In genomic region chrX:162642402-162643090, GRCm38 (mm10) we compare ENCODE assay signal across 8 mouse cellular contexts. TPM values are rescaled to one million over a fixed set of nuclear protein-coding genes. Genes with fewer than 3 reads are reported as not detected.
DNase-seq lines count a peak whose midpoint lies in the region; ATAC-seq and TF ChIP-seq lines count a peak whose summit lies in the region.

No protein-coding gene starts in this region.

- WGBS in kidney, adult 2 months, result 39% methylated on average over 11 of the region's 11 CpGs
- WGBS in embryonic facial prominence, embryonic 10.5 days, result 49% methylated on average over 11 of the region's 11 CpGs
- WGBS in hindbrain, embryonic 16.5 days, result 45% methylated on average over 11 of the region's 11 CpGs
- WGBS in midbrain, embryonic 10.5 days, result 54% methylated on average over 11 of the region's 11 CpGs
- WGBS in thymus, adult 2 months, result 65% methylated on average over 10 of the region's 11 CpGs

- peak overlapping the region; percentile 37 for H3K4me3 ChIP-seq in kidney, adult 2 months (ENCODE audit: insufficient read depth, low read depth, low read length)
- H3K4me3 ChIP-seq in embryonic facial prominence, embryonic 10.5 days, result peak overlapping the region; percentile 65
- H3K4me3 ChIP-seq in hindbrain, embryonic 16.5 days (ENCODE audit: low read length), result peak overlapping the region; percentile 62
- peak overlapping the region; percentile 62 for H3K4me3 ChIP-seq in midbrain, embryonic 10.5 days
- no peak overlapping the region for H3K4me3 ChIP-seq in thymus, adult 2 months (ENCODE audit: control insufficient read depth, insufficient read depth, low read length)

- peak overlapping the region; percentile 69 for H3K9ac ChIP-seq in hindbrain, embryonic 16.5 days (ENCODE audit: low read depth, low read length)

- TF ChIP-seq CTCF in kidney, adult 2 months (conservative IDR thresholded peaks at IDR 0.05; ENCODE audit: insufficient read depth, insufficient read length, low read depth, low read length), result no peak
- no peak for TF ChIP-seq CTCF in thymus, adult 2 months (IDR thresholded peaks at IDR 0.05; ENCODE audit: borderline replicate concordance, control insufficient read depth, extremely low read depth, insufficient read depth, low read length, poor library complexity)

- no peaks in the 10 kb centered on the region for H3K4me1 ChIP-seq in kidney, adult 2 months (ENCODE audit: control insufficient read depth, insufficient read depth, low read length)
- H3K4me1 ChIP-seq in embryonic facial prominence, embryonic 10.5 days, result no peaks in the 10 kb centered on the region
- H3K4me1 ChIP-seq in hindbrain, embryonic 16.5 days (ENCODE audit: control insufficient read depth, insufficient read depth, low read depth, low read length), result no peaks in the 10 kb centered on the region
- H3K4me1 ChIP-seq in midbrain, embryonic 10.5 days, result no peaks in the 10 kb centered on the region
- peaks cover 4% of the 10 kb centered on the region for H3K4me1 ChIP-seq in thymus, adult 2 months (replicated peaks; ENCODE audit: control insufficient read depth, insufficient read depth, low read length)

- peak; percentile 44 for ATAC-seq in hindbrain, embryonic 16.5 days

- peak overlapping the region; percentile 69 for H3K4me2 ChIP-seq in hindbrain, embryonic 16.5 days (ENCODE audit: low read length)

- no peaks in the 10 kb centered on the region for H3K27me3 ChIP-seq in kidney, adult 2 months (replicated peaks; ENCODE audit: control insufficient read depth, insufficient read depth, low read length)
- H3K27me3 ChIP-seq in embryonic facial prominence, embryonic 10.5 days (replicated peaks; ENCODE audit: low read depth, poor library complexity, severe bottlenecking), result peaks cover 78% of the 10 kb centered on the region
- H3K27me3 ChIP-seq in hindbrain, embryonic 16.5 days (replicated peaks; ENCODE audit: control insufficient read depth, insufficient read depth, low read length), result peaks cover 4% of the 10 kb centered on the region; the same call in 1 of the 2 replicates
- H3K27me3 ChIP-seq in midbrain, embryonic 10.5 days (ENCODE audit: low read depth, poor library complexity, severe bottlenecking), result peaks cover 85% of the 10 kb centered on the region
- H3K27me3 ChIP-seq in thymus, adult 2 months (ENCODE audit: control insufficient read depth, insufficient read depth, low read length), result no peaks in the 10 kb centered on the region; the same call in 1 of the 2 replicates

- DNase-seq in kidney, adult 2 months, result peak; percentile 8
- DNase-seq in kidney, postnatal 14 days, result no peak
- DNase-seq in embryonic facial prominence, embryonic 10.5 days (ENCODE audit: low spot score), result no peak
- no peak for DNase-seq in midbrain, embryonic 10.5 days (ENCODE audit: low spot score)
- no peak for DNase-seq in urinary bladder, adult 2 months (ENCODE audit: low spot score)
- no peak for DNase-seq in thymus, adult 2 months
- DNase-seq in MN1 (ENCODE audit: low spot score), result no peak

- TF ChIP-seq POLR2A in kidney, adult 2 months (IDR thresholded peaks at IDR 0.05; ENCODE audit: low read depth, low read length), result no peak
- no peak for TF ChIP-seq POLR2A in thymus, adult 2 months (IDR thresholded peaks at IDR 0.05; ENCODE audit: control insufficient read depth, extremely low read depth, insufficient read depth, low read length, poor library complexity)

- no peaks in the 10 kb centered on the region for H3K9me3 ChIP-seq in embryonic facial prominence, embryonic 10.5 days
- no peaks in the 10 kb centered on the region for H3K9me3 ChIP-seq in hindbrain, embryonic 16.5 days (ENCODE audit: control insufficient read depth, low read length)
- H3K9me3 ChIP-seq in midbrain, embryonic 10.5 days (replicated peaks), result no peaks in the 10 kb centered on the region

- no peaks in the 10 kb centered on the region for H3K36me3 ChIP-seq in kidney, adult 2 months (ENCODE audit: control insufficient read depth, insufficient read depth, low read length)
- no peaks in the 10 kb centered on the region for H3K36me3 ChIP-seq in embryonic facial prominence, embryonic 10.5 days (replicated peaks)
- no peaks in the 10 kb centered on the region for H3K36me3 ChIP-seq in hindbrain, embryonic 16.5 days (ENCODE audit: control insufficient read depth, insufficient read depth, low read length)
- no peaks in the 10 kb centered on the region for H3K36me3 ChIP-seq in midbrain, embryonic 10.5 days
- H3K36me3 ChIP-seq in thymus, adult 2 months (ENCODE audit: control insufficient read depth, insufficient read depth, low read length), result no peaks in the 10 kb centered on the region

- H3K27ac ChIP-seq in kidney, adult 2 months (ENCODE audit: insufficient read depth, low read depth, low read length), result no peak overlapping the region; the same call in 1 of the 2 replicates
- H3K27ac ChIP-seq in embryonic facial prominence, embryonic 10.5 days (replicated peaks), result no peak overlapping the region
- H3K27ac ChIP-seq in hindbrain, embryonic 16.5 days (ENCODE audit: low read depth, low read length), result no peak overlapping the region
- no peak overlapping the region for H3K27ac ChIP-seq in midbrain, embryonic 10.5 days (replicated peaks)
- no peak overlapping the region for H3K27ac ChIP-seq in thymus, adult 2 months (ENCODE audit: control insufficient read depth, insufficient read depth, low read length)

RNA-seq across cellular contexts. Expression of gene Reps2, which starts 0.9 kb away (rescaled TPM):
- 8.7 and 9.5 TPM in 2 replicates for polyA plus RNA-seq in kidney, adult 2 months (2012; rRNA removed)
- polyA plus RNA-seq in embryonic facial prominence, embryonic 10.5 days (2016; fragmentation: Nextera tagmentation; extraction: Ambion mirVana), result 0.25 and 0.29 TPM in 2 replicates
- polyA plus RNA-seq in hindbrain, embryonic 16.5 days (2015; fragmentation: Nextera tagmentation; extraction: Ambion mirVana), result 2.6 and 3.3 TPM in 2 replicates
- 0.29 and 0.31 TPM in 2 replicates for polyA plus RNA-seq in midbrain, embryonic 10.5 days (2016; fragmentation: Nextera tagmentation; extraction: Ambion mirVana)
- 5.6 and 7.3 TPM in 2 replicates for polyA plus RNA-seq in urinary bladder, adult 2 months (2012; rRNA removed)
- polyA plus RNA-seq in thymus, adult 2 months (2012; rRNA removed), result 0.34 and 0.69 TPM in 2 replicates
